Mouse (Mus musculus) 416B (cell line): ENCODE data around the gene Uvrag.
A peak's percentile ranks its signal among the peaks of the same experiment; 100 is the strongest.

Source experiments
- DNase-seq: peaks from one replicate; pipeline ENCODE4 v3.0.0; 2011; ENCODE audit warnings: low read depth

Gene Uvrag

GRCm38 (mm10) chr7:98848899-98849640 lies 291.9 kb downstream of the Uvrag start:
- DNase-seq, result peak; percentile 89

- DNase-seq, result no peak
These were observed 297.3 kb downstream of the Uvrag start for GRCm38 (mm10) chr7:98843649-98844048.

GRCm38 (mm10) chr7:98842997-98843396 lies 297.9 kb downstream of the Uvrag start:
- DNase-seq, result no peak

- DNase-seq, result peak; percentile 33
These were observed 299.1 kb downstream of the Uvrag start for GRCm38 (mm10) chr7:98841802-98842201.

- peak; percentile 34 for DNase-seq
These were observed 300.2 kb downstream of the Uvrag start for GRCm38 (mm10) chr7:98840771-98841170.

GRCm38 (mm10) chr7:98839312-98839711 lies 301.6 kb downstream of the Uvrag start:
- DNase-seq, result no peak

GRCm38 (mm10) chr7:98838729-98839141 lies 302.2 kb downstream of the Uvrag start:
- no peak for DNase-seq

- no peak for DNase-seq
These were observed 303.0 kb downstream of the Uvrag start for GRCm38 (mm10) chr7:98837901-98838300.

- no peak for DNase-seq
These were observed 304.3 kb downstream of the Uvrag start for GRCm38 (mm10) chr7:98836646-98837045.

- DNase-seq, result no peak
These were observed 305.2 kb downstream of the Uvrag start for GRCm38 (mm10) chr7:98835519-98836441.
